Mouse (Mus musculus): Measurements from ENCODE around the gene St6galnac3.

St6galnac3 gene

DNA sequence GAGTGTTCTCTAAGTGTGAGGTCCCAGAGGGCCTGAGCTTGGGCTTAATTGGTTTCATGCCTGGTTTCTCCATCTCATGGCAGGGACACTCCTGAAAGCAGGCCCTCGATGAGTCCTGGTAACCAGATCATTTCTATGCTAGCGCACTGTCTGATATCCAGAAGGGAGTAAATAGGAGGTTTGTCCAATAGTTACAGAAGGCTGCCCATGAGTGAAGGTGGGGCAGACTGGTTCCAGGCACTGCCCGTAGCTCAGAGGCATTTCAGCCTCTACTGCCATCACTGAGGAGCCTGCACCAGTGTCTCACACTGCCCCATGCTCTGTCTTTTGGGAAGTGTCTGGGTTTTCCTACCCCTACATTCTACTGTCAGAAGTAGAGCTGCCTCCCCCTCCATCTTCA, 72.1 kb downstream of the St6galnac3 start:
- no peak for DNase-seq (ENCODE audit: low spot score)

DNA sequence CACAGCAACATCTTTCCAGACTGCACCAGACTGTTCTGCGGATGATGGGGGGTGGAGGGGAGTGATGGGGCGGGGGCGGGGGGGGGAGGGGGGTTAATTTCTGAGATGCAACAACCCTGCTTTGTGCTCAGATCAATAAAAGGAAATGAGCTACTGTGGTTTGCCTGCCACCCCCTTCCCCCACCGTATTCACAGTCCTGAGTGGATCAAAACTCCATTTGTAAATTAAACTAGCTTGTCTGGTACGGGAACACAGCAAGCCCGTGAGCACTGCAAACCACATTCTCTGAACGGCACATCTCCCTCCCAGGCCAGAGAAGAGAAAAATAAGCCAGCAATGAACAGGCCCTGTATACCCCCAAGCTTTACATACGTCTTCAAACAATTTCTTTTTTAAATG, 76.3 kb downstream of the St6galnac3 start:
- DNase-seq (ENCODE audit: low spot score) = no peak

DNA sequence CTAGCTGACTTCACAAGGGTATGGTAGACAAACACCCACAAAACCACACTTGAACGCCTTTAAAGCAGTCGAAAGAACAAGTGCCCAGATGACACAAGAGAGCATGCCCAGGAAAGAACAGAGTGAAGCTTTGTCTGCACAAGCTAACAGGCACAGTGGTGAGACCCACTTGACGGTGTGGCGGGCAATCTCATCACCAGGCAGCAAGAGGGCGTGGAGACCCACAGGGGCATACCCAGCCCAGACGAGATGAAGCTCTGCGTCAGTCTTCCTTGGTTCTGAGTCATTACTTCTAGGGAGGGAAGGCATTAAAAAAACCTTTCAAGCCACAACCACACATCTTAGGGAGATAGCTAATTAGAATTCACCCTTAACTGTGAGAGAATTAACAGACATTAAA, 79.2 kb downstream of the St6galnac3 start:
- DNase-seq (ENCODE audit: low spot score) = no peak

DNA sequence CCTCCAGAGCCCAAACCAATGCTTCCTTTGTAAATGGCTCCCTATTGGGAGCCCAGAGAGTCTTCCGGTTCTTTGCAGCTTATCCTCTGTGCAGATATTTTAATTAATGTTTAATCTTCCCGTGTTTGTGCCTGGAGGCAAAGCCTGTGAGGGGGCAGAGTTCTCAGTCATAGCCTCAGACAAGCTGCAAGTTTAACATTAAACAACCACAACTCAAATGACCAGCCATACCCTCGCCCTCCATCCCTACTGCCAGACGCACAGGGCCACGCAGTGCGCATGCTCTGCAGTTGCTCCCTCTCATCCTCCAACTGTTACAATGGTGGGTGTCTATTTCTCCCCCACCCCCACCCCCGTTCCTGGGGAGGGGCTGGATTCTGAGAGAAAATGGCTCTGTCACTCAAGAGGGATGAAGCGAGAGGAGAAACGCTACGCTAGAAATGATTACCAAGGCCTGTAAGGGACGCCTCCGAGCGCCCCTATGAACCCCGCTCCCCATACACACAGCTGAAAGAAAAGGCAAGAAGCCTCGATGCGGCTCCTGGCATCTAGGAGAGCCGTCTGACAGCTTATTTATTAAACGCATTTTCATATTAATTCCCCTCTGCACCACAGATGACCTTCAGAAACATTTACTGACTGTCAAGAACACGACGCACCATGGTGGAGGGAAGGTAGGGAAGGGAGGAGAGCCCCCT, 81.0 kb downstream of the St6galnac3 start:
- no peak for DNase-seq (ENCODE audit: low spot score)

DNA sequence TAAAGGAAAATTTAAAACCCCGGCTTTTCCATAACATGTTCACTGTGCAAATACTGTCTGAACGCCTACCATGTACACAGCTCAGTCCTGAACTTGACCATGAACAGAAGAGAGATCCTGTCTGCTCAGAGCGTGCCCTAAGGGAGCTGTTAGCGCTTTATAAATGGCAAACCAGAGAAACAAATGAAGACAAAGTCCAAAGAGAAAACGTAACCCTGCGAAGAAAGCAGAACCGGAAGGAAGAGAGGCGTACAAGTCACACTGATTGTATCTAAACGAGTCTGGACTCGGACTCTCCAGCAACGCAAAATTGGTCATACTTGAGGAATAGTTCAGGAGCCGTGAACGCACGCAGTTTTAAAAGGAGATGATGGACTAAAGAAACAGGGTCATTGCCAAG, 82.1 kb downstream of the St6galnac3 start:
- no peak for DNase-seq (ENCODE audit: low spot score)

DNA sequence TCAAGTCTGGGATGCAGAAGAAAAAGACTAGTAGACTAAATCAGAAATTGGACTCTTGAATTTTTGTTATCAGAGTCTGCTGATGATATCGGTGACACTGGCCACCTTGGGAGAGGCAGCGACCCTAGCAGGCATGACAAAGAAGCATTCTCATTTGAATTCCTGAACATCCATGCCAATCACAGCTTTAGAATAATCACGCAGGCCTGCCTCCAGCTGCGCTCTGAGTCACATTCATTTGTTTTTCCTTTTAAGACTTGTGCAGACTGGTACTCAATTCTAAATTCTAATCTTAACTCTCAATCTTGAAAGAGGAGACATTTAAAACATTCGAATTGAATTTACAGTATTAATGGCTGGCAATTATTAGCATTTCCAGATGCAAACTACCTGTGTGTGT, 83.2 kb downstream of the St6galnac3 start:
- no peak for DNase-seq (ENCODE audit: low spot score)

DNA sequence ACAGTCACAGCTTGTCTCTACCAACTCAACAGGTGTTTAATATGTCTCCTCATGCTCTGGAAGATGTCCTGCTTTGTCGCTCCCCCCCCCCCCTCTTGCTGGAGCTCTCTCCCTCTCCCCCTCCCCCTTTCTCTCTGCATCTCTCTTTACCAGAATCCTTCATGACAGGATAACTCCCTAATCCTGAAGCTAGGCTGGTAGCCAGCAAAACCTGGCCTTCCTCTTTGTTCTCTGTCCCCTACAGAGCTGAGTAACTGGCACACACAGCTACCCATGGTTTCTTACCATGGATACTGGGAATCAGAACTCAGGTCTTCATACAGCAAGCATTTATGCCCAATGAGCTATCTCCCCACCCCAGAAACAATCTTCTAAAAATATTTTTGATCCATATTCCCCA, 87.6 kb downstream of the St6galnac3 start:
- no peak for DNase-seq (ENCODE audit: low spot score)

DNA sequence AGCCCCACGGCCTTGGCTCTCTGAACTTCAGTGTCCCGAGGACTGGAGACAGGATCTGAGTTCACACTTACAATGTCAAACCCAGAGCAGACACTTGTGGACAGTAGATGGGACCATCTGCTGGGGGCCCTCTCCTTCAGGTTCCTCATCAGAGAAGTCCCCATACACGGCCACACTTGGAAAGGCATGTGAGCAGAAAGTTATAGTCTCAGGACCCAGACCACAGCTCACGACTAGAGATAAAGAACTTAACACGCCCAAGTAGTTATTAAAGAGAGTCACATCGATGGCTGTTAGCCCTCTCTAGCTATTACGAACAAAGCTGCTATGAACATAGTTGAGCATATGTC, 88.2 kb downstream of the St6galnac3 start:
- no peak for DNase-seq (ENCODE audit: low spot score)

DNA sequence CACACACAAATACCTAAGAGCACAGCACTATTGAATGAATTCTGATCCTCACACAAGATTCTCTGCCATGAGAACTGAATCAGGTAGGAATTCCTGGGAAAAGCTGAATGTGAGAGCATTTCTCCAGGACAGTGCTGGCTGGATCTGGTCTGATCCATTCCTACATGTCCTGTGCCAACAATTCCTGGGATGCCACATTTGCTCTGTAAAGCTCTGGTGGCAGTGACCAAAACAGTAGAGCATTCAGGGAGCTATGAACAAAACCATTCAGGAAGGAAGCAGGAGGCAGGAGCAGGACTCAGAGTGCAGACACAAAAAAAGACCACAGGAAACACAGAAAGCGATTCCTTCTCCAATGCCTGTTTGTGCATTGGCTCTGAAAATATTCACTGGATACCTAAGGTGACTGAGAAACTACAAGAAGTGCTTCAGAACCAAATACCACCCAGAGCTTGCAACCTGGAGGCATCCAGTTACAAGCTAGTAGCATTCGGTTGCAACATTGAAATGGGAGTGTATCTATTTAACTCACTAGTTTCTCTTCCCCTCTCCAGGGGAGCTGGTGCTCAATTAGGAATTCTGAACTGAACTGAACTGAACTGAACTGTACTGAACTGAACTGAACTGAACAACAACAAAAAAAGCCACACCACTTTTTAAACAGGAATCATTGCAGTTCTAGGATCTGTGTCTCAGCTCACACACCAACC, 88.7 kb downstream of the St6galnac3 start:
- no peak for DNase-seq (ENCODE audit: low spot score)

DNA sequence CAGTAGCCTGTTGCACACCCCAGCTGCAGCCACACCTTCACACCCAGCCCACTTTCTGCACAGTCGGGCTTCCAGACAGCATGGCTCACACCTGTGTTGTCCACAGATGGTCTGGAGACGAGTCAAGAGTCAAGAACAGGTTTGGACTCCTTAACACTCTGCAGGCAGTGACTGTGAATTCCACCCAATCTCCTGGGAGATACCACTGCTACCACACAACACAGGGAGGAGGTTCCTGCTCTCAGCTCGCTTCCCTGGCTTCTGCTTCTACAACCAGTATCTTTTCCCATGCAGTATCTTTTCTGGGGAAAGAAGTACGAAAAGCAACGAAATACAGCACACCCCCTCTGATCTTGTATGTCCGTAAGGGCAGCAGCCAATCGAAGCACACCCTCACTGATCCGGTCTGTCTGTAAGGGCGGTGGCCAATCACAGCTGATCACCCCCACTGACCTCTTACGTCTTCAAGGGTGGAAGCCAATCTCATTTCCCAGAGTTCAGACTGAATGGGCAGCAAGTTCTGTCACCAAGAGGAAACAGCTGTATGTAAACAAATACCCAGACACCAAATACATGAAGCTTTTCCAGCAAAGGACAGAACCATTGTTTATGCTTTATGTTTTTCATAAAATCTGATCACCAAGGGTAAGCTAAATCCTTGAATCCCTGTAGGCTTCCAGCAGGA, 92.8 kb downstream of the St6galnac3 start:
- DNase-seq (ENCODE audit: low spot score) = no peak

DNA sequence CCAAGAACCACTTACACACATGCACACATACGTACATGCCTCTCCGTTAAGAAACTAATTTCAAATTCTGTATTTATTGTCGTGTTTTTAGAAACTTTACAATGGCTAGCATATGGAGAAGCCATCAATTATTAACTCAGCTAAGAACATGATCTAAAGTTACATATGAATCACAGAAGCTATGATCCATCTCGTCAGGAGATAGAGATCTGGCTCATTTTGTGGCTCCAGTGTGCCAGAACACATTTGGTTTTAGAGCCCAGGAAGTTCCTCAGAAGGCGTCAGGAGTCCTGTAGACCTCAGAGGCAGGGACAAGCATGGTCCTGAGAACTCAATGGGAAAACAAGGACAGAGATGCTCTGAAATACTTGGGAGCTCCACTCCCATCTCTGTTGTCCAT, 98.7 kb downstream of the St6galnac3 start:
- no peak for DNase-seq (ENCODE audit: low spot score)

DNA sequence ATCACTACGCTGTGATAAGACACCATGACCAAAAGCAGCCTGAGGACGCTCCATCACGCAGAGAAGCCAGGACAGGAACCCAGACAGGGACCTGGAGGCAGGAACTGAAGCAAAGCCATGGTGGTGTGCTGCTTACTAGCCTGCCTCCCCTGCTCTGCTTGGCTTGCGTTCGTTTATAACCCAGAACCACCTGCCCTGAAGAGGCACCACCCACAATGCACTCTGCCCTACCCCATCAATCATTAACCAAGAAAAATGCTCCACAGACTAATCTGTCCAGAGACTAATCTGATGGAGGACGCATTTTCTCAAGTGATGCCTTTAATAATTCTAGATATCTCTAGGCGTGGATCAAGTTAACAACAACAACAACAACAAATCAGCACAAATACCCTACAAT, 106.0 kb downstream of the St6galnac3 start:
- DNase-seq (ENCODE audit: low spot score) = no peak

DNA sequence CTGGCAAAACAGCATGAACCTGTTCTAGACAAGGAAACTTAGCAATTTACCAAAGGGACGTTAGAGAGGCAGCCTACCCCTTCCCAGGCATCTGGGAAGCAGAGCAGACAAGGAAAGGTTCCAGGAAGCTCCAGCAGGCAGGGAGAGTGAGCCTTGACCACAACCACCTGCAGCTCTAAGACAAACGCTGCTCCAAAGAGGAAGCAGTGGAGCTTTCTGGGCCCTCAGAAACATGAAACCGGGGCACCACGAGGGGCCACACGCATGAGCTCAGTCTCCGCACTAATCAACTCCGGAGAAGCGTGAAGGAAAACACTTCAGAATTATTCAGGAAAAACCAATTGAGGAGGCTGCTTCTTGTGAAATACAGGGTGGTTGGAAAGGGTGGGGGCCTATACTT, 108.1 kb downstream of the St6galnac3 start:
- DNase-seq (ENCODE audit: low spot score) = no peak

DNA sequence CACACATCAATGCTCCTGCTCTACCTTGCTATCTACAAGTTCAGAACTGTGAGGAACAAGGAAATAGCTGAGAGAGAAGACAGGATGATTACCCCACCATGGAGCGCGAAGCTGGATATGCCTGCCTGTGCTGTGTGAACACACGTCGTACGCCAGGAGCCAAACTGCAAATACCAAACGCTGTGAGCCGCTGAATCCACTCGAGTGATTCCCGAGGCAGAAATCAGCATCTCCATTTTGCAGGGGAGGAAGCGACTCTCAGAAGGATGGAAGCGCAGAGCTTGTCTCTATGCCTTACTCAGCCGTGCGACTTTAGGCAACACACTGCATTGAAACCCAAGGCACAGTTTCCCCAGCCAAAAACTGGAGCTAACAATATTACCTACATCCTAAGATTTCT, 114.7 kb downstream of the St6galnac3 start:
- DNase-seq (ENCODE audit: low spot score) = no peak

DNA sequence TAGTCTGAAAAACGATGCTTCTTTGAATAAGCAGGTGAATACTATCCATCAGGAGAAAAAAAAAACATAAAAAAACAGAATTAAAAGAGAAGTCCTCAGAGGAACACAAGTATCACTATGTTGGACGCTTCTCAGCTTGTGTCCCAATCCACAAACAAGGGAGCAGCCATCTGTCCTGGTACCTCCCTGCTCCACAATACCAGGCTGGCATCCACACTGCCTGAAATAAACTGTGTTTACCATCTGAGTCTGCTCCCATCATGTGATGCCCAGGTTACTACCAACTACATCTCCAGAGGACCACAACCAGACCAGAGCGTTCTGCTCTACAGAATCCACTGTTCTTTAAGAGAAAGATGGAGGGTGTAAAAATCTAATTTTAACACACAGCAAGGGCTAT, 118.6 kb downstream of the St6galnac3 start:
- no peak for DNase-seq (ENCODE audit: low spot score)

DNA sequence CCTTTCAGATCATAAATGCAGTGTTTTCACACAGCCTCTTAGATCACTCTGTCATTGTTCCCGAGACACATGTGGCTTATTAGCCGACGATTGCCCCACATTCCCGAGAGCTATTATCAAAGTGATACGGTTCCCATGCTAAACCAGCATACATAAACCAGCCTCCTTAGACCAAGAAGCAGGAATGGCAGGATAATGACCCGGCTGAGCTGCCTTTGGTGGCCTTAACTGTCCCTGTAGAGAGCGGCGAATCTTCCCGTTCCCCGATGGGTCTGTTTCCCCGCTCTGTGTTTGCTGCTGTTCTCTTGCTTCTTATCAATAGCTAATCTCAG, 119.2 kb downstream of the St6galnac3 start:
- DNase-seq (ENCODE audit: low spot score) = no peak

DNA sequence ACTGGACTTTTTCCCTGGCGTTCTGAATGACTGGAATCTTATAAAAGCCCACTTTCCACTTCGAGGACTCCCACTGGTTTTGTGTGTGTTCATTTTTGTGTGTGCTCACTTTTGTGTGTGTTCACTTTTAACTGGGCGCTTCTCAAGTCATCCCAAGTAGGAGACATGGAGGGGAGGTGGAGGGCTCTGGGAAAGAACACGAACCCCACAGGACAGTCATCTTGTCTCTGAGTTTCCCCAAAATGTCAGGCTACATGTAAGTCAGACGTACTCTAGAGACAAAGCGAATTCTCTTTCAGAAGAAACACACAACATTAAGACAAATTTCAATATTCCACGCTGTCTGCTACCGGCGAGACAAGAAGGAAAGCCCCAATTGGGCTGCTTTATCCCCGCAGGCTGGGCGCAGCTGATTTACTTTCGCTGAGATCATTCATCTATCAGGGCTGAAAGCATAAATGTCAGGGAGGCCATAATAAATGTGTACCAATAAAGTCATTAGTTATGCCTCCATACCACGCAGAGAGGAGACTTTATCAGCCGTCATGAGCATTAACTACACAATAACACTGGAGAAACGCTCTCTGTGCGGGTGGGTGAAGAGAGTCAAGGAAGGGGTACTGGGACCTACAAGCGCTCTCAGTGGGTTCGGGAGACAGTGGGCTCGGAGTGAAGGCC, 119.7 kb downstream of the St6galnac3 start:
- no peak for DNase-seq (ENCODE audit: low spot score)

DNA sequence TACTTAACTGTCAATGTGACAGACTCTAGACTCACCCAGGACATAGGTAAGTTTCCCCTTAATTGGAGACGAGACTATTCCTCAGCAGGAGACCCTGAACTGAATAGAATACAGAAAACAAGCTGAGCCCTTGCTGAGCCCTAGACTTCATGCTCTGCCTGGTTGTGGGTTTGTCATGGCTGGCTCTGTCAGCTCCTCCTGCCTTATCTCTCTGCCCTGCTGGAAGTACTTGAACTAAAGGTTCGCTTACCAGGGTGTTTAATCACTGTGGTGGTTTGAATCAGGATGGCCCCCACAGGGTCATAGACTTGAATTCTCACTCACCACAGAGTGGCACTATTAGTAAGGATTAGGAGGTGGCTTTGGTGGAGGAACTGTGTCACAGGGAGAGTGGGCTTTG, 125.8 kb downstream of the St6galnac3 start:
- no peak for DNase-seq (ENCODE audit: low spot score)

DNA sequence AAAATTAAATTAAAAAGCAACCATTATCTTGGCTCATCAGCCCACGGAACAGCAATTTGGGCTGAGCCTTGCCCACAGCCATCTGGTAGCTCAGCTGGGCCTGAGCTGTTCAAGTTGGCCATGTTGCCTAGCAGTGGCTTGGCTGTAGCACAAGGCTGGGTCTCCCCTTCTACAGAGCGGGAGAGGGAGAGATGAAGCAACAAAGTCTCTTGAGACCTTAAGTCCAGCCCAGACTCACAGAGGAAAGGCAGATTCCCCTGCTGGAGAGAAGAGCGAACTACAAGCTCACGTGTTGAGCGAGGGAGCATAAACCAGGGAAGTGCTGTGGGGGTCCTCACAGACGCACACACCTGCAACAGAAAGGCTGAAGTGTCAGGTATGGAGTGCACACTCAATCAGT, 126.3 kb downstream of the St6galnac3 start:
- no peak for DNase-seq (ENCODE audit: low spot score)

DNA sequence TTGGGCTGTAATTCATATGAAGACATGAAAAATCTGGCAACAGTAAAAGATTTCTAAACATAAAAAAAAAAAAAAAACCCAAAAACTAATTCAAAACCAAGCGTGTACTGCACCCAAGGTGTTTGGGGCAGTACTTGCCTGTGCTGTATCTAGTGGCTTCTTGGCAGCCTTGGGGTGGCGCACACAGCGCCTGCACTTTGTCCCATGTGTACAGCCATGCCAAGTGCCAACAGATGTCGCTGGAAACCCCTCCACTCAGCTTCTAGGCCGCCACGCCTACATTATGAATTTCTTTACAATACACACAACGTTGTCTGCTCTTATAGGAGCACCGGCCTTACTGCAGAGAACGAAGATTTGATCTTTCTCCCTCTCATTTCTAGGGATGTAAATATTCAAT, 130.4 kb downstream of the St6galnac3 start:
- no peak for DNase-seq (ENCODE audit: low spot score)

DNA sequence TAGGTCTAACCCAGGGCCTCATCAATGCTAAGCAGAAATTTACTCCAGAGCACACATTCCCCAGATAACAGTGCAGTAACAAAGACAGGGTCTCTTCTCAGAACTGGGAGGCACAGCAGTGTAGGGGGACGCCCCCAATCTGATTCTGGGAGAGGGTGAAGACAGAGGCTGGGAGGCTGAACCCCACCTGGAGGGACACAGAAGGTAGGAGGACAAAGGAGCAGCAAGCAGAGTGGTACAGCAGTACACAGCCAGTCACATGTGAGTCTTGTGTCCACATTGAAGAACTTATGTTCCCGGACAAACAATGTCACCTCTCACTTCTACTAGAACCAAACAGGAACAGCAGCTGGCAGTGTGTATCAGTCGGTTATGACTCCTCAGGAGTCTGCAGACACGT, 131.0 kb downstream of the St6galnac3 start:
- DNase-seq (ENCODE audit: low spot score) = no peak

DNA sequence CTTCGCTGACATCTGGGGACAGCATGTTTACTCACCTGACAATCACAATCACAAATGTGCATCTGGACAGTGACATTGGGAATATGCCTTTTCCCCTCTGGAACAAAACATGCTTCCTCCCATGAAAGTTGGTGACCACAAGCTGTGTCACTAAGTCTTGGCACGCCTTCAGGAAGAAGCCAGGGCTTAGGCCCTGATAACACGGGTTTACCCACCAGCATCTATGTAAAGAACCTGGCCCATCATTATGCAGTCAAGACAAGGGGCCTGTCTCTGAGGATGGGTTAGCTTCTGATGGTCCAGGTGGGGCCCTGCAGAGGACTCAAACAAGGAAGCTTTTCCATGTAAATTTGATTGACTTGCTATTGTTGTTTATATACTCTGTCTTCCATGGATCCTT, 131.9 kb downstream of the St6galnac3 start:
- no peak for DNase-seq (ENCODE audit: low spot score)

DNA sequence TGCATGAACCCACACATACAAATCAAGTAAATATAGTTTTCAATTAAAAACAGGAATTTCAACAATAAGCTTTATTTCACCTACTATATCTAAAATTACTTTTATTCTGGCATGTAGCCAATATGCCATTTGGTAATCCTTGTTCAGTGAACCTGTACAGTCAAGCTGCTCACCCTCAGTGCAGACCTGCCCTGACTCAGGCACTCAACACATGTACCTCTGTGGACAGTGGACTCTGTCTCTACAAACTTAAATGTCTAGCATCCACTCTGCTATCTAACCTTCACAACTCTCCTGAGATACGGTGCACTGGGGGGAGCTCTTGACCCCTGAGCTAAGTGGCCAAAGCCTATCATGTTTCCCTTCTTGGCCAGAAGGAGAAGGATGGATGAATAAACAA, 137.4 kb downstream of the St6galnac3 start:
- DNase-seq (ENCODE audit: low spot score) = no peak
